Mouse (Mus musculus): ENCODE measurements around the gene Lpp. TPM values are rescaled to one million over a fixed set of nuclear protein-coding genes. Genes with fewer than 3 reads are reported as not detected.

Gene Lpp
- polyA plus RNA-seq, 1 experiment from 2014 or later: 45.3 TPM

GRCm38 (mm10) chr16:24504838-24505605 is 111.7 kb downstream of the Lpp start:
- no peak for DNase-seq (ENCODE audit: low spot score)
- Histone ChIP-seq H3K9me3 (replicated peaks) (no peaks in the 10 kb centered on the region), H3K27me3 (ENCODE audit: low read depth, poor library complexity, severe bottlenecking) (no peaks in the 10 kb centered on the region), H3K36me3 (no peaks in the 10 kb centered on the region), H3K27ac (no peak overlapping the region), H3K4me1 (peaks cover 32% of the 10 kb centered on the region), H3K4me3 (no peak overlapping the region)
- 34% methylated on average over 7 of the region's 7 CpGs for WGBS

GRCm38 (mm10) chr16:24506237-24506636 is 112.9 kb downstream of the Lpp start:
- Histone ChIP-seq H3K4me3 (no peak overlapping the region), H3K9me3 (replicated peaks) (no peaks in the 10 kb centered on the region), H3K27me3 (ENCODE audit: low read depth, poor library complexity, severe bottlenecking) (no peaks in the 10 kb centered on the region), H3K27ac (no peak overlapping the region), H3K4me1 (peaks cover 26% of the 10 kb centered on the region), H3K36me3 (no peaks in the 10 kb centered on the region)
- no peak for DNase-seq (ENCODE audit: low spot score)
- WGBS: 88% methylated on average over 2 of the region's 2 CpGs

GRCm38 (mm10) chr16:24506740-24507139 is 113.4 kb downstream of the Lpp start:
- no peaks in the 10 kb centered on the region for H3K9me3 ChIP-seq (replicated peaks)
- no peaks in the 10 kb centered on the region for H3K36me3 ChIP-seq
- H3K4me3 ChIP-seq: no peak overlapping the region
- peaks cover 21% of the 10 kb centered on the region for H3K4me1 ChIP-seq
- no peaks in the 10 kb centered on the region for H3K27me3 ChIP-seq (ENCODE audit: low read depth, poor library complexity, severe bottlenecking)
- 60% methylated on average over 4 of the region's 4 CpGs for WGBS
- no peak for DNase-seq (ENCODE audit: low spot score)
- no peak overlapping the region for H3K27ac ChIP-seq

- no peak for DNase-seq (ENCODE audit: low spot score)
- Histone ChIP-seq H3K4me1 (peaks cover 20% of the 10 kb centered on the region), H3K27me3 (ENCODE audit: low read depth, poor library complexity, severe bottlenecking) (peaks cover 3% of the 10 kb centered on the region; the same call in 1 of the 2 replicates), H3K4me3 (no peak overlapping the region), H3K9me3 (replicated peaks) (no peaks in the 10 kb centered on the region), H3K36me3 (no peaks in the 10 kb centered on the region), H3K27ac (no peak overlapping the region)
- 94% methylated on average over 5 of the region's 5 CpGs for WGBS
Observed at GRCm38 (mm10) chr16:24507927-24508540, 114.7 kb downstream of the Lpp start.

- H3K4me1 ChIP-seq: peaks cover 20% of the 10 kb centered on the region
- no peaks in the 10 kb centered on the region for H3K36me3 ChIP-seq
- H3K9me3 ChIP-seq (replicated peaks): no peaks in the 10 kb centered on the region
- DNase-seq (ENCODE audit: low spot score): no peak
- 71% methylated on average over 5 of the region's 5 CpGs for WGBS
- no peak overlapping the region for H3K4me3 ChIP-seq
- H3K27ac ChIP-seq: no peak overlapping the region
- peaks cover 6% of the 10 kb centered on the region for H3K27me3 ChIP-seq (ENCODE audit: low read depth, poor library complexity, severe bottlenecking)
Observed at GRCm38 (mm10) chr16:24509100-24509812, 115.9 kb downstream of the Lpp start.

- 82% methylated on average over 1 of the region's 1 CpGs for WGBS
- peaks cover 18% of the 10 kb centered on the region for H3K4me1 ChIP-seq
- H3K4me3 ChIP-seq: no peak overlapping the region
- no peaks in the 10 kb centered on the region for H3K9me3 ChIP-seq (replicated peaks)
- no peak for DNase-seq (ENCODE audit: low spot score)
- peaks cover 6% of the 10 kb centered on the region for H3K27me3 ChIP-seq (ENCODE audit: low read depth, poor library complexity, severe bottlenecking)
- no peak overlapping the region for H3K27ac ChIP-seq
- H3K36me3 ChIP-seq: no peaks in the 10 kb centered on the region
Observed at GRCm38 (mm10) chr16:24509813-24510166, 116.5 kb downstream of the Lpp start.

GRCm38 (mm10) chr16:24513228-24513627 is 119.9 kb downstream of the Lpp start:
- WGBS: 96% methylated on average over 4 of the region's 4 CpGs
- no peak for DNase-seq (ENCODE audit: low spot score)
- Histone ChIP-seq H3K9me3 (replicated peaks) (no peaks in the 10 kb centered on the region), H3K36me3 (no peaks in the 10 kb centered on the region), H3K27ac (no peak overlapping the region), H3K4me1 (peaks cover 20% of the 10 kb centered on the region), H3K27me3 (ENCODE audit: low read depth, poor library complexity, severe bottlenecking) (peaks cover 11% of the 10 kb centered on the region), H3K4me3 (no peak overlapping the region)

GRCm38 (mm10) chr16:24514802-24515727 is 121.8 kb downstream of the Lpp start:
- H3K4me3 ChIP-seq: no peak overlapping the region
- no peaks in the 10 kb centered on the region for H3K9me3 ChIP-seq (replicated peaks)
- 79% methylated on average over 11 of the region's 11 CpGs for WGBS
- peaks cover 11% of the 10 kb centered on the region for H3K27me3 ChIP-seq (ENCODE audit: low read depth, poor library complexity, severe bottlenecking)
- H3K36me3 ChIP-seq: no peaks in the 10 kb centered on the region
- H3K27ac ChIP-seq: no peak overlapping the region
- peaks cover 24% of the 10 kb centered on the region for H3K4me1 ChIP-seq
- no peak for DNase-seq (ENCODE audit: low spot score)

- Histone ChIP-seq H3K4me1 (peaks cover 24% of the 10 kb centered on the region), H3K27ac (no peak overlapping the region), H3K4me3 (no peak overlapping the region), H3K9me3 (replicated peaks) (no peaks in the 10 kb centered on the region), H3K36me3 (no peaks in the 10 kb centered on the region), H3K27me3 (ENCODE audit: low read depth, poor library complexity, severe bottlenecking) (peaks cover 11% of the 10 kb centered on the region)
- DNase-seq (ENCODE audit: low spot score): no peak
- WGBS: 87% methylated on average over 3 of the region's 3 CpGs
Observed at GRCm38 (mm10) chr16:24516993-24517392, 123.7 kb downstream of the Lpp start.

GRCm38 (mm10) chr16:24517501-24518042 is 124.3 kb downstream of the Lpp start:
- WGBS: 66% methylated on average over 9 of the region's 9 CpGs
- no peaks in the 10 kb centered on the region for H3K9me3 ChIP-seq (replicated peaks)
- H3K4me1 ChIP-seq: peaks cover 24% of the 10 kb centered on the region
- H3K27me3 ChIP-seq (ENCODE audit: low read depth, poor library complexity, severe bottlenecking): peaks cover 8% of the 10 kb centered on the region
- H3K27ac ChIP-seq: no peak overlapping the region
- DNase-seq (ENCODE audit: low spot score): no peak
- no peak overlapping the region for H3K4me3 ChIP-seq
- H3K36me3 ChIP-seq: no peaks in the 10 kb centered on the region

- H3K36me3 ChIP-seq: no peaks in the 10 kb centered on the region
- peaks cover 24% of the 10 kb centered on the region for H3K4me1 ChIP-seq
- no peak overlapping the region for H3K4me3 ChIP-seq
- 82% methylated on average over 7 of the region's 7 CpGs for WGBS
- H3K27ac ChIP-seq: no peak overlapping the region
- 0 out of 2 replicates have a peak, but pooled peaks cover 5% of the 10 kb centered on the region for H3K27me3 ChIP-seq (ENCODE audit: low read depth, poor library complexity, severe bottlenecking)
- H3K9me3 ChIP-seq (replicated peaks): no peaks in the 10 kb centered on the region
- no peak for DNase-seq (ENCODE audit: low spot score)
Observed at GRCm38 (mm10) chr16:24518785-24519184, 125.5 kb downstream of the Lpp start.

- Histone ChIP-seq H3K9me3 (replicated peaks) (no peaks in the 10 kb centered on the region), H3K27me3 (ENCODE audit: low read depth, poor library complexity, severe bottlenecking) (no peaks in the 10 kb centered on the region), H3K4me3 (no peak overlapping the region), H3K36me3 (no peaks in the 10 kb centered on the region), H3K27ac (no peak overlapping the region), H3K4me1 (no peaks in the 10 kb centered on the region)
- 96% methylated on average over 7 of the region's 7 CpGs for WGBS
- no peak for DNase-seq (ENCODE audit: low spot score)
Observed at GRCm38 (mm10) chr16:24527219-24527618, 133.9 kb downstream of the Lpp start.

Data from limb, embryonic 10.5 days (tissue).